Mouse (Mus musculus): ENCODE data around the gene Ctsz. TPM values are rescaled to one million over a fixed set of nuclear protein-coding genes. Genes with fewer than 3 reads are reported as not detected.

Gene Ctsz
- polyA plus RNA-seq, 1 experiment = 307 TPM

DNA sequence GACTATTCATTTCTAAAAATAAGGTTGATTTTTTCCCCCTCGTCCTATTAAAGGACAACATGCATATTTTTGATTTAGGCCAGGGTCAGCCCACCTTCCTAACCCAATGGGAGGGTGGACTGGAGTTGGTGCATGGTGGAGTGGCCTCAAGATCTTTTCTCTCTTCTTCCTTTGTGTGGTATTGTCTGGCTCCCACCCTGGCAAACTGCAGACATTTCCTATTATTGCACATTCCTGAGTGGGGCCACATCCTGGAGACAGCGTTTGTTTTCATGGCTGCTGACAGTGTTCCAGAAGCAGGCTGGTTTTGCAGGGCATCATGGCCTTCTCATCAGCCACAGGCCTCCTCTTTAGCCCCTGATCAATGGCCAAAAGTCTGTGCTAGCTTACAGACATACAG is 4.2 kb upstream of the Ctsz start:
- H3K4me3 ChIP-seq (ENCODE audit: extremely low read depth, insufficient read depth, insufficient read length) = no peak overlapping the region
- DNase-seq (ENCODE audit: low read depth in 1 of 2, low spot score in 2 of 2) = no peak
- H3K36me3 ChIP-seq (ENCODE audit: control insufficient read depth, insufficient read depth, low read length) = no peaks in the 10 kb centered on the region
- 68% methylated on average over 2 of the region's 2 CpGs for WGBS
- H3K4me1 ChIP-seq (ENCODE audit: control insufficient read depth, insufficient read depth, insufficient read length) = peaks cover 10% of the 10 kb centered on the region; the same call in 1 of the 2 replicates
- H3K27me3 ChIP-seq (ENCODE audit: control insufficient read depth, insufficient read depth, low read length) = no peaks in the 10 kb centered on the region
- TF ChIP-seq POLR2A (IDR thresholded peaks at IDR 0.05; ENCODE audit: low read depth, low read length) = no peak
- TF ChIP-seq CTCF (IDR thresholded peaks at IDR 0.05; ENCODE audit: extremely low read depth, insufficient read depth, insufficient read length, insufficient replicate concordance) = no peak
- H3K27ac ChIP-seq (ENCODE audit: insufficient read depth, low read length) = no peak overlapping the region

DNA sequence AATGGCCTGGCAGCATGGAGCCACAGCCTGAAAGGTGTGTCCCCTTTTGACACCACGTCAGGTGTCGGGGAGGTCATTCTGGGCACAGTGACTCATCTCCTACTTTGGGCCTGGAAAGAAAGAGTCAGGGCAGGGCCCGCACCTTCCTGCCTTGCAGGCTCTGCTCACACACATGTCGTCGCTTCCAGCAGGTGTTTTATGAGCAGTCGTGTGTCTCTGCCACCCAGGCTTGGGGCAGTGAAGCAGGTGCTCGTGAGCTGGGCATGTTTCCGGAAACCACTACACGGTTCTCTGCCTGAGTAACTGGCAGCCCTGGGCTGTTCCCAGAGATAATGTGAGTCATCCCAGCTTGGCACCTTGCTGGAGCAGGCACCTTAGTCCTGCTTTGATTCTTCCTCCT is 3.6 kb upstream of the Ctsz start:
- Histone ChIP-seq H3K36me3 (ENCODE audit: control insufficient read depth, insufficient read depth, low read length) (no peaks in the 10 kb centered on the region), H3K4me1 (ENCODE audit: control insufficient read depth, insufficient read depth, insufficient read length) (peaks cover 14% of the 10 kb centered on the region; the same call in 1 of the 2 replicates), H3K4me3 (ENCODE audit: extremely low read depth, insufficient read depth, insufficient read length) (no peak overlapping the region), H3K27ac (ENCODE audit: insufficient read depth, low read length) (peak overlapping the region; percentile 4; the same call in 1 of the 2 replicates), H3K27me3 (ENCODE audit: control insufficient read depth, insufficient read depth, low read length) (no peaks in the 10 kb centered on the region)
- peak in 1 of 2 experiments; percentile 42 for DNase-seq (ENCODE audit: low read depth in 1 of 2, low spot score in 2 of 2)
- WGBS = 64% methylated on average over 9 of the region's 9 CpGs
- no peak for TF ChIP-seq CTCF (IDR thresholded peaks at IDR 0.05; ENCODE audit: extremely low read depth, insufficient read depth, insufficient read length, insufficient replicate concordance)
- TF ChIP-seq POLR2A (IDR thresholded peaks at IDR 0.05; ENCODE audit: low read depth, low read length) = no peak

DNA sequence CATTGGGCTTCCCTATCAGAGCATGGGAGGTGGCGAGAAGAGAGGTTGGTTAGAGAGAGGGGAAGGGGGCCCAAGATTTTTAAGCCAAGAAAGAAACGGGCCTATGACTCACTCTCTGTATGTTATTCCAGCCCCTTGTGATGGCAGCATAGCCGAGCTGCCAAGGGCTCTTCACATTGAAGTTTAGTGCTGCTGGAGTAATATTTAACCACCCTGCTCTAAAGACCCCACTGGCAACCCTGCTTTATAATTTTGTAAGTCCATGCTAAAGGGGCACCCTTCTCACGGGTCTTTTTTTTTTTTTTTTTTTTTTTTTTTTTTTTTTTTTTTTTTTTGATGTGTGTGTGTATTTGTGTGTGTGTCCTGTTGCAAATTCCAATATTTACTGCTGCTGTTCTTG is 3.1 kb upstream of the Ctsz start:
- TF ChIP-seq POLR2A (IDR thresholded peaks at IDR 0.05; ENCODE audit: low read depth, low read length) (no peak), CTCF (IDR thresholded peaks at IDR 0.05; ENCODE audit: extremely low read depth, insufficient read depth, insufficient read length, insufficient replicate concordance) (no peak)
- no peaks in the 10 kb centered on the region for H3K27me3 ChIP-seq (ENCODE audit: control insufficient read depth, insufficient read depth, low read length)
- no peaks in the 10 kb centered on the region for H3K36me3 ChIP-seq (ENCODE audit: control insufficient read depth, insufficient read depth, low read length)
- 70% methylated on average over 4 of the region's 4 CpGs for WGBS
- H3K4me1 ChIP-seq (ENCODE audit: control insufficient read depth, insufficient read depth, insufficient read length) = peaks cover 16% of the 10 kb centered on the region; the same call in 1 of the 2 replicates
- DNase-seq (ENCODE audit: low read depth in 1 of 2, low spot score in 2 of 2) = no peak
- H3K4me3 ChIP-seq (ENCODE audit: extremely low read depth, insufficient read depth, insufficient read length) = no peak overlapping the region
- H3K27ac ChIP-seq (ENCODE audit: insufficient read depth, low read length) = no peak overlapping the region

DNA sequence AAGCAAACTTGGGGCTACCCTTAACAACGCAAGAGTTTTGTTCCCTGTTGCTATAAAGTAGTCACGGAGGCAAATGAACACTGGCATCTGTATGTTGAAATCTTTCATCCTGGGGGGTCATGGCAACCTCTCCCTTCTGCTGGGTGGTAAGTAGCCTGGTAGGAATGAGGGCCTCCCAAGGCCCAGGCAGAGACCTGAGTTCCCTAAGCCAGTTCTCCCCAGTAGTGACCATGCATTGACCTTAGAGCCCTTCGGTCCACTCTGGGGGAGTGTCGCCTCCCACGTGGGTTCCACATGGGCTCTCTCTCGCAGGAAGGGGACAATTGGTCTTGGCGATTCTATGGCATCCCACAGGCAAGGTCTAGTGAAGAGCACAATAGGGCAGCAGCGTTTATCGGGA is 1.1 kb upstream of the Ctsz start:
- WGBS = 88% methylated on average over 9 of the region's 9 CpGs
- Histone ChIP-seq H3K27ac (ENCODE audit: insufficient read depth, low read length) (peak overlapping the region; percentile 60), H3K27me3 (ENCODE audit: control insufficient read depth, insufficient read depth, low read length) (no peaks in the 10 kb centered on the region), H3K36me3 (ENCODE audit: control insufficient read depth, insufficient read depth, low read length) (peaks cover 3% of the 10 kb centered on the region; the same call in 1 of the 2 replicates), H3K4me3 (ENCODE audit: extremely low read depth, insufficient read depth, insufficient read length) (no peak overlapping the region), H3K4me1 (ENCODE audit: control insufficient read depth, insufficient read depth, insufficient read length) (peaks cover 28% of the 10 kb centered on the region; the same call in 1 of the 2 replicates)
- DNase-seq (ENCODE audit: low read depth in 1 of 2, low spot score in 2 of 2) = no peak
- TF ChIP-seq CTCF (IDR thresholded peaks at IDR 0.05; ENCODE audit: extremely low read depth, insufficient read depth, insufficient read length, insufficient replicate concordance) (no peak), POLR2A (IDR thresholded peaks at IDR 0.05; ENCODE audit: low read depth, low read length) (no peak)

DNA sequence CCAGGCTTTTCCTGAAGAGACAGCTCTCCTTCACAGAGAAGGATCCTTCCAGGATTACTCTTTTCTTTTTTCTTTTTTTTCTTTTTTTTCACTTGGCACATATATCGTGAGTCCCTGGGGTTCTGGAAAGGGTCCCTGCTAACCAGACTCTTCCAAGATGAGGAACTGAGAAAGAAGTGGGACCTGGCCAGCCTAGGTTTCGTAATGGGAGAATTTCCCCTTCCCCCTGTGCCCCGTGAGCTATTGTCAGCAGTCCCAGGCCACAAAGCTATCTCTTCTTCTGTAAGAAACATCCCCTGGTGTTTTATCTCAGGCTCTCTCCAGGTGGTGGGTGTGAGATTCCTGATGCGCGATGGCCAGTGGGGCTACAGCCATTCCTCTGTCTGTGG is 605 bp upstream of the Ctsz start:
- Histone ChIP-seq H3K36me3 (ENCODE audit: control insufficient read depth, insufficient read depth, low read length) (peaks cover 5% of the 10 kb centered on the region; the same call in 1 of the 2 replicates), H3K4me1 (ENCODE audit: control insufficient read depth, insufficient read depth, insufficient read length) (peaks cover 32% of the 10 kb centered on the region; the same call in 1 of the 2 replicates), H3K27me3 (ENCODE audit: control insufficient read depth, insufficient read depth, low read length) (no peaks in the 10 kb centered on the region), H3K27ac (ENCODE audit: insufficient read depth, low read length) (peak overlapping the region; percentile 67), H3K4me3 (ENCODE audit: extremely low read depth, insufficient read depth, insufficient read length) (no peak overlapping the region)
- DNase-seq (ENCODE audit: low read depth in 1 of 2, low spot score in 2 of 2) = no peak
- WGBS = 35% methylated on average over 5 of the region's 5 CpGs
- TF ChIP-seq CTCF (IDR thresholded peaks at IDR 0.05; ENCODE audit: extremely low read depth, insufficient read depth, insufficient read length, insufficient replicate concordance) = no peak
- TF ChIP-seq POLR2A (IDR thresholded peaks at IDR 0.05; ENCODE audit: low read depth, low read length) = no peak

DNA sequence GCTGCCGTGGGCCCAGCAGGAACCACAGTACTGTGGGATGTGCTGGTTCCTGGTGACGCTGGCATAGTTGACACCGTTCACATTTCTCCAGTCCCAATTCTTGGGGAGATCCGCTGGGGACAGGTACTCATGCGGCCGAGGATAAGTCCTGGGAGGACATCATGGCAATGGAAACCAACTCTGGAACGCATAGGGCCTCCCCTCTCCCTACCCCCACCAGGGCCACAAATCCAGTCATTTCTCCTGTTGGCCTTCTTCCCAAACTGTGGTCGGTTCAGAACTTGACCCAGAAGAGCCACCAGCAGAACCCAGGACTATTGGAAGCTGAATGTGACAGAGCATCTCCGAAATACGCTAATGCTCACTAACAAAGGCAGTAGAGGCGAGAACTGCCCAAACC is 658 bp downstream of the Ctsz start:
- peak overlapping the region; percentile 91 for H3K4me3 ChIP-seq (ENCODE audit: extremely low read depth, insufficient read depth, insufficient read length)
- DNase-seq (ENCODE audit: low read depth in 1 of 2, low spot score in 2 of 2) = no peak
- TF ChIP-seq POLR2A (IDR thresholded peaks at IDR 0.05; ENCODE audit: low read depth, low read length) (no peak), CTCF (IDR thresholded peaks at IDR 0.05; ENCODE audit: extremely low read depth, insufficient read depth, insufficient read length, insufficient replicate concordance) (no peak)
- H3K27me3 ChIP-seq (ENCODE audit: control insufficient read depth, insufficient read depth, low read length) = no peaks in the 10 kb centered on the region
- WGBS = 67% methylated on average over 11 of the region's 11 CpGs
- peak overlapping the region; percentile 94 for H3K27ac ChIP-seq (ENCODE audit: insufficient read depth, low read length)
- H3K36me3 ChIP-seq (ENCODE audit: control insufficient read depth, insufficient read depth, low read length) = peaks cover 9% of the 10 kb centered on the region
- H3K4me1 ChIP-seq (ENCODE audit: control insufficient read depth, insufficient read depth, insufficient read length) = peaks cover 37% of the 10 kb centered on the region

DNA sequence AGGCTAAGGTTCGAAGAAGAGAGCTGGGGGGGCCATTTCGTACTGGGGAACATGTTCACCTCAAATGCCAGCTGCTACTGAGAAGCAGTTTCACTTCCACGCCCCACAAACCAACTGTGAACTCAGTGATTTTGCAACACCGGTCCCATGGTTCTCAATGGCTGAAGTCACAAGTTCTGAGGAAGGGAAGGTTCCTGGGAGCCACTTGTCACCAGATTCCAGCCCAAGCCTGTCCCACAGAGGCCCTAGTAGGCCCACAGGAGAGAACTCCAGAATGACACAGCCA is 1.2 kb downstream of the Ctsz start:
- TF ChIP-seq CTCF (IDR thresholded peaks at IDR 0.05; ENCODE audit: extremely low read depth, insufficient read depth, insufficient read length, insufficient replicate concordance) (no peak), POLR2A (IDR thresholded peaks at IDR 0.05; ENCODE audit: low read depth, low read length) (peak; percentile 40; the same call in 1 of the 2 replicates)
- peak; percentile 63 to 73 for DNase-seq (ENCODE audit: low read depth in 1 of 2, low spot score in 2 of 2)

More for the DNA sequence above, 1.2 kb downstream of the Ctsz start:
- Histone ChIP-seq H3K4me1 (ENCODE audit: control insufficient read depth, insufficient read depth, insufficient read length) (peaks cover 37% of the 10 kb centered on the region), H3K4me3 (ENCODE audit: extremely low read depth, insufficient read depth, insufficient read length) (peak overlapping the region; percentile 91), H3K36me3 (ENCODE audit: control insufficient read depth, insufficient read depth, low read length) (peaks cover 11% of the 10 kb centered on the region), H3K27ac (ENCODE audit: insufficient read depth, low read length) (peak overlapping the region; percentile 94), H3K27me3 (ENCODE audit: control insufficient read depth, insufficient read depth, low read length) (no peaks in the 10 kb centered on the region)
- 29% methylated on average over 4 of the region's 4 CpGs for WGBS
